18 mouse cellular contexts compared by ENCODE assay signal in genomic region chr5:100185895-100186294, GRCm38 (mm10). TPM values are rescaled to one million over a fixed set of nuclear protein-coding genes. Genes with fewer than 3 reads are reported as not detected.
DNase-seq lines count a peak whose midpoint lies in the region; ATAC-seq and TF ChIP-seq lines count a peak whose summit lies in the region.
"Had no signal": no experiment of that assay in that cellular context is flagged by ENCODE, and none has a peak within 500 bp of the region (broad histone marks: within the 10 kb centered on the region; RNA-seq: fewer than 3 reads in every experiment).

No protein-coding gene starts in this region.

- peak; percentile 10 to 12 for DNase-seq in urinary bladder, postnatal 36 days (ENCODE audit: low spot score in 2 of 2)
- no peak for DNase-seq in urinary bladder, postnatal 4 days (ENCODE audit: low spot score in 2 of 2)
- DNase-seq in liver, embryonic 13.5 days: no peak
- DNase-seq in yolk sac, embryonic 10.5 days (ENCODE audit: low spot score): peak; percentile 16
- DNase-seq in gastrocnemius, postnatal 14 days: no peak
- DNase-seq in c-Kit-positive CD71-positive TER-119-positive erythroid progenitor cells, embryonic 14.5 days (ENCODE audit: low spot score): no peak
- DNase-seq: cerebellum, adult 2 months; heart, postnatal 4 days; kidney, postnatal 14 days; layer of hippocampus, adult 9-11 months; right cerebral cortex, adult 18-20 months had no signal

- TF ChIP-seq CTCF in intestine, postnatal 0 days (IDR thresholded peaks at IDR 0.05; ENCODE audit: low read depth): no peak

- intact Hi-C loops in gastrocnemius, postnatal 14 days (cut with DNase I; ENCODE audit: low total_unique reads): no loop called here

- peak; percentile 56 for ATAC-seq in intestine, embryonic 15.5 days
- ATAC-seq in intestine, postnatal 0 days: no peak
- ATAC-seq in liver, embryonic 13.5 days (ENCODE audit: low read depth): 0 out of 2 replicates have a peak, but pooled peaks have one; percentile 15
- ATAC-seq: activated CD4-positive, CD25-positive, alpha-beta regulatory T cell, adult 4 months; inflammation-experienced regulatory T-cells, adult 6 months had no signal

- peaks cover 12% of the 10 kb centered on the region for H3K4me1 ChIP-seq in intestine, embryonic 15.5 days (replicated peaks)
- no peaks in the 10 kb centered on the region for H3K4me1 ChIP-seq in intestine, postnatal 0 days (replicated peaks; ENCODE audit: control insufficient read depth, insufficient read depth, low read length)
- H3K4me1 ChIP-seq in liver, embryonic 13.5 days (replicated peaks): peaks cover 12% of the 10 kb centered on the region

- H3K9ac ChIP-seq in intestine, embryonic 15.5 days: no peak overlapping the region
- no peak overlapping the region for H3K9ac ChIP-seq in intestine, postnatal 0 days (ENCODE audit: low read depth, low read length)
- H3K9ac ChIP-seq in liver, embryonic 13.5 days: no peak overlapping the region

- no peaks in the 10 kb centered on the region for H3K9me3 ChIP-seq in intestine, embryonic 15.5 days
- H3K9me3 ChIP-seq in intestine, postnatal 0 days (ENCODE audit: control insufficient read depth): no peaks in the 10 kb centered on the region
- no peaks in the 10 kb centered on the region for H3K9me3 ChIP-seq in liver, embryonic 13.5 days (replicated peaks)

- WGBS in intestine, embryonic 15.5 days: 22% methylated on average over 7 of the region's 7 CpGs
- WGBS in intestine, postnatal 0 days: 20% methylated on average over 7 of the region's 7 CpGs
- WGBS in liver, embryonic 13.5 days (ENCODE audit: insufficient replicate concordance): 18% methylated on average over 7 of the region's 7 CpGs

- no peak overlapping the region for H3K27ac ChIP-seq in intestine, embryonic 15.5 days
- H3K27ac ChIP-seq in intestine, postnatal 0 days (ENCODE audit: low read depth, low read length): no peak overlapping the region
- H3K27ac ChIP-seq in liver, embryonic 13.5 days: no peak overlapping the region

- H3K27me3 ChIP-seq in intestine, embryonic 15.5 days (replicated peaks): no peaks in the 10 kb centered on the region
- H3K27me3 ChIP-seq in intestine, postnatal 0 days (replicated peaks; ENCODE audit: control insufficient read depth, insufficient read depth, low read length): no peaks in the 10 kb centered on the region
- no peaks in the 10 kb centered on the region for H3K27me3 ChIP-seq in liver, embryonic 13.5 days

- no peak overlapping the region for H3K4me3 ChIP-seq in intestine, embryonic 15.5 days (replicated peaks)
- H3K4me3 ChIP-seq in intestine, postnatal 0 days (ENCODE audit: low read depth, low read length): no peak overlapping the region
- no peak overlapping the region for H3K4me3 ChIP-seq in liver, embryonic 13.5 days (replicated peaks)

- no peak overlapping the region for H3K4me2 ChIP-seq in intestine, embryonic 15.5 days (replicated peaks)
- H3K4me2 ChIP-seq in intestine, postnatal 0 days (replicated peaks; ENCODE audit: low read depth): no peak overlapping the region
- H3K4me2 ChIP-seq in liver, embryonic 13.5 days: no peak overlapping the region

- H3K36me3 ChIP-seq in intestine, embryonic 15.5 days: no peaks in the 10 kb centered on the region
- H3K36me3 ChIP-seq in intestine, postnatal 0 days (ENCODE audit: control insufficient read depth, insufficient read depth): no peaks in the 10 kb centered on the region
- H3K36me3 ChIP-seq in liver, embryonic 13.5 days: no peaks in the 10 kb centered on the region

RNA-seq across cellular contexts. Expression of gene Tmem150c, which starts 26.3 kb away (rescaled TPM):
- polyA plus RNA-seq in intestine, embryonic 15.5 days (2015; fragmentation: Nextera tagmentation; extraction: Ambion mirVana): 2.3 and 2.5 TPM in 2 replicates
- 0.93 and 1.1 TPM in 2 replicates for polyA plus RNA-seq in intestine, postnatal 0 days (2015; fragmentation: Nextera tagmentation; extraction: Ambion mirVana)
- polyA plus RNA-seq in liver, embryonic 13.5 days (2015; fragmentation: Nextera tagmentation; extraction: Ambion mirVana): 0.83 and 1.7 TPM in 2 replicates
- total RNA-seq in gastrocnemius, postnatal 14 days (2021): 1 to 10 TPM; 3.6 to 4.1 TPM
- total RNA-seq: megakaryocyte, adult 5-6 weeks; monocyte, adult 5-6 weeks; neutrophil, adult 5-6 weeks had no signal
- polyA plus RNA-seq: activated CD4-positive, CD25-positive, alpha-beta regulatory T cell, adult 4 months; inflammation-experienced regulatory T-cells, adult 6 months had no signal

Comparison
In these comparisons a context has a peak if more than half of its experiments do, and no peak if none do; other contexts are left out.
1. DNase-seq: peak in urinary bladder, postnatal 36 days (2 of 2) and yolk sac, embryonic 10.5 days (single experiment); none in urinary bladder, postnatal 4 days (0 of 2), liver, embryonic 13.5 days (single experiment), gastrocnemius, postnatal 14 days (single experiment) and c-Kit-positive CD71-positive TER-119-positive erythroid progenitor cells, embryonic 14.5 days (single experiment).